Mouse (Mus musculus): ENCODE measurements around the gene Tbata. TPM values are rescaled to one million over a fixed set of nuclear protein-coding genes. Genes with fewer than 3 reads are reported as not detected.

Gene Tbata
- 0.25 and 0.48 TPM in 2 replicates for polyA plus RNA-seq (2015; fragmentation: Nextera tagmentation; extraction: Ambion mirVana)

DNA sequence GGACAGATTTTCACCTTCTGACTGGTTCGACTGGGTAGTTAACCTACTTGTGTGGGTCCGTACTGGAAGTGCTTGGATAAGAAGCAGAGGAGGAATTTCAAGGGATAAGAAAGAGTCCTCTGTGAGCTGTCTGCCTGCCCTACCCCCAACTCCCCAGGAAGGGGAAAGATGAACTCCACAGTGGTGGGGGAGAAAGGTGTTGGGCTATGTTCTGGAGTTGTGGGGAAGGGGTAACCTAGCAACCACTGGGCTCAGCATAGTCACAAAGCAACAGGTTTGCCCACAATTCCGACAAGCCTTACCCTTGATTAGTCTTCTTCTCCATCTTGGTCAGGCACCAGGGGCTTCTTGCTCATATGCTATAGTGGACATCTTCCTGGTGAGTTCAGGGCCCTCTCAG, at the start of gene Tbata:
Gene Tbata, plus strand, starts transcription at position 301 of the 400 bp plus-strand sequence.

DNA sequence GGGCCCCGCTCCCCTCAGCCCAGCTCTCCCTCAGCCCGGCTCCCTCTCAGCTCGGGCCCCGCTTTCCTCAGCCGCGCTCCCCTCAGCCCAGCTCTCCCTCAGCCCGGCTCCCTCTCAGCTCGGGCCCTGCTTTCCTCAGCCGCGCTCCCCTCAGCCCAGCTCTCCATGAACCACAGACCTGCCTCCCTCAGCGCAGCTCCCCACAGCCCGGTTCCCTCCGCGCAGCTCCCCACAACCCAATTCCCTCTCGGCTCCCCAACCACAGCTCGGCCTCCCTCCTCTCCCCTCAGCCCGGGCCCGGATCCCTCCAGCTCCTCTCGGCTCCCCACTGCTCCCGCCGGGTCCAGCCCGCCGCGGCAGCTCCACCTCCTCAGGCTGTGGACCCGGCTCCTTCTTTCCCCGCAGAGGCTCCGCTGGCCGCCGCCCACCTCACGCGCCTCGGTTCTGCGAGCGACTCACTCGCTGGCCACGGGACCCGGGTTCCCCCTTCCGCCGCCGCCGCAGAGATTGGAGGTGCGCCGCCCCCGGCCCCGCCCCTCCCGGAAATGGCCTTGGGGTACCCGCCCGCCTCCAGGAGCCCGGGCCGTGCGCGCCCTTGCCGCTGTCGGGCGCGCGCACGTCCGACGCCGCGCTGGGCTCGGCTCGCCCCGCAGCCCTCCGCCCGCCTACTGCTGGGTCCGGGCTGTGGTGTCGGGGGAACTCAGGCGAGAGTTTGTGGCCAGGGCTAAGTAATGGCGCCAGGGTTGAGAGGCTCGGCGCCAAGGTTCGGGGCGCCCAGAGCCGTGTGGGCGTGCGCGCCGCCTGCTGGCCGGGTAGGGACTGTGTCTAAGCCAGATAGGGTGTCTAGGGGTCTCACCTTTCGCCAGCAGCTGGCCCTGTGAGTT, 24.4 kb upstream of the Tbata start, which contains the start of gene Sgpl1:
Gene Sgpl1, minus strand, starts transcription at position 547 of the 884 bp plus-strand sequence.

Small RNA genes within 50 kb of the gene (microRNA-seq; reads per million reads assigned to microRNA genes)
- not detected for gene Gm44308

Other genes with a start within 250 kb of the Tbata start
- 57.6 and 60.9 TPM in 2 replicates for gene Pcbd1, start 82.6 kb upstream of the Tbata start, polyA plus RNA-seq (2015; fragmentation: Nextera tagmentation; extraction: Ambion mirVana)
- gene Sgpl1, start 24.3 kb upstream of the Tbata start, polyA plus RNA-seq (2015; fragmentation: Nextera tagmentation; extraction: Ambion mirVana), result 28.0 and 28.9 TPM in 2 replicates
- 0.32 and 0.36 TPM in 2 replicates for gene Adamts14, start 101.5 kb downstream of the Tbata start, polyA plus RNA-seq (2015; fragmentation: Nextera tagmentation; extraction: Ambion mirVana)
- gene Prf1, start 125.9 kb downstream of the Tbata start, polyA plus RNA-seq (2015; fragmentation: Nextera tagmentation; extraction: Ambion mirVana), result 0.12 TPM in 1 of 2 replicates, not detected in the other
- 16.3 and 19.1 TPM in 2 replicates for gene Pald1, start 211.6 kb downstream of the Tbata start, polyA plus RNA-seq (2015; fragmentation: Nextera tagmentation; extraction: Ambion mirVana)
- 0.26 and 0.42 TPM in 2 replicates for gene Nodal, start 246.0 kb downstream of the Tbata start, polyA plus RNA-seq (2015; fragmentation: Nextera tagmentation; extraction: Ambion mirVana)

All from neural tube, postnatal 0 days (tissue).